Mouse (Mus musculus) right cerebral cortex, adult 2 months (tissue): Measurements from ENCODE around the gene Akap12.

Source experiments
- DNase-seq, 2 experiments: peaks; one replicate each; pipeline ENCODE4 v3.0.0; 2021 to 2022; ENCODE audit warnings: low spot score in 2 of 2

Gene Akap12

GRCm38 (mm10) chr10:4266041-4266930 lies at the start of gene Akap12:
Gene Akap12 (plus strand): TSS chr10:4266380.
- DNase-seq: peak; percentile 22 to 42

DNA sequence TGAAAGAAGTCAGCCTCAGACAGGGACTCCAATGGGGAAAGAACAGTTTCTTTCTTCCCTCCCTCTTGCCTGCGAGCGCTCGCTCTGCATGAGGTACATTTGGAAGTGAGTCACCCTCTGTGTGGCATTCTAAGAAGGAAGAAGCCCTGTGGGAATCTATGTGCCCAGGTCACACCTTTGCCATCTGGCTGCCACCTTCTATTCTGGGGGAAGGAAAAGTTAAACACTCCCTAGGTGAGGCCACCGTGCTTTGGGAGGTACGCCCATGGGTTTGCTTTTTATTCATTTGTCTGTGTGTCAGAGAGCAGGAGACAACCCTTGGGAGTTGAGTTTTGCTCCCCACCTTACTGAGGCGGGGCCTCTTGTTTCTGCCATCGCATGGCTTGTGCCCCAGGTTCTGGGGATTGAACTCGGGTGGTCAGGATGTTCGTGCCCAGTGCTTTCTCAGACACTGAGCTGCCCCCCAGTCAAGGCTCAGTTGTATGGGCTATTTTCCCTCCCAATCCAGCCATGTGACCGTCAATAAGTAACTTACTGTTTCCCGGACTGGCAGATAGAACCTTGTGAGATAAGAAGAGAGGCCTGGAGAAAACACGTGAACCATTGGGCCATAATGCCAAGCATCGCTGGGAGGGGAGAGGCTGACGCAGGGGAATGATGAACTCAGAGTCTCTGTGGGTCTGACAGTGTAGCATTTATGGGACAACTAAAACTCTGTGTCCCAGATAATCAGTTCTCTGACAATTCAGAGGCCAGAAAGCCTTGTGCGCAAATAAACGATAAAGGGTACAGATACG lies 35.4 kb upstream of the Akap12 start:
- DNase-seq: no peak

- peak; percentile 43 to 44 for DNase-seq
These were observed 33.1 kb upstream of the Akap12 start for GRCm38 (mm10) chr10:4233102-4233501.

DNA sequence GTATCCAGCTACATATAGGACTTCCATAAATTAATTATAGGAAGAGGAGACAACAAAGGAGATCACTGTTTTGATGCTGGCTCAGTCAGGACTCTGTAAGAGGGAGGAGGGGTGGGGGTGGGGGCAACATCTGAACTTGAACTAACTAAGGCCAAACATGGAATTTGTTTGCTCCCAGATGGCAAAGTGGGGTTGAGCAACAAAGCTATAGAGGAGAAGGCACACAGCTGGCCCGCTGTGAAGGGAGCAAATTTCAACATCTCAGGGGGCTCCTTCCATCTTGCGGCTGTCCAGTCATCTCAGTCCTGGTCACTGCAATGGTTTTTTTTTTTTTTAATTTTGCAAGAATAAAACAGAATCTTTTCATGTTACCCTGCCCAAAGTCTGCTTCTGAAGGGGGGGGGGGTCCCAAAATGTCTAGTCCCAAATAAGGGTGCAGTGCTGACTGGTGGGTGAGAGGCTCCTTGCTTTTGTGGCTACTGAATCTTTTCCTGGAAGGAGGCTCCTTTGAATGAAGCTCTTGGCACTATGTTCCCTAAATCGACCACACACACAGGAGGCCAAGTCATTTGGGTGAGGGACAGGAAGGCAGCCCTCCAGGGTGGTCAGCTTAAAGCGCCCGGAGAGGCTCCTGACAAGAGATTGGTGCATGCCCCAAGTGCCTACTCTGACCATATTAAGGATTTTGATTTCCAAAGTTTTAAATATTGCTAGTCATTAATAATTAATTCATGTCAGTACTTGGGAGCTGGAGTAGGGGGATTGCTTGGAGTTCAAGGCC lies 26.2 kb upstream of the Akap12 start:
- no peak for DNase-seq

GRCm38 (mm10) chr10:4243591-4244300 lies 22.4 kb upstream of the Akap12 start:
- no peak for DNase-seq

DNA sequence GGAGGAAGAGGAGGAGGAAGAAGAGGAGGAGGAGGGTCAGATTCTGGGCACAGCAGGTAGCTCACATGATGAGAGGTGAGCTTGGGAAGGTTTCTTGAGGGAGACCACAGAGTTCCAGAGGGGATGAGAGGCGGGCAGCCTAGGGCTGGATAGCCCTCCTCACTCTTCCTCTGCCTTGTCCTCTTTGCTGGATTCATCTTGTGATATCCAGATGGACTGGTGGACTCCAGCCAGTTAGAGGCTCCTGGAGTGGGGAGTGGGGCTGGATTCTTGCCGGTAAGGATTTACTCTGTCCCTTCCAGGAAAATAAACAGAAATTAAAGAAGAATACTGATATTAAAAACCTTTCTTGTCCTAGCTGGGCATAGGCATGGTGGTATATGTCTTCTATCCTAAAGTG lies 20.4 kb upstream of the Akap12 start:
- no peak for DNase-seq

GRCm38 (mm10) chr10:4246407-4246806 lies 19.8 kb upstream of the Akap12 start:
- DNase-seq: no peak

- DNase-seq: no peak
These were observed 16.8 kb upstream of the Akap12 start for GRCm38 (mm10) chr10:4249235-4249845.

GRCm38 (mm10) chr10:4250681-4251080 lies 15.5 kb upstream of the Akap12 start:
- no peak for DNase-seq

GRCm38 (mm10) chr10:4253613-4254012 lies 12.6 kb upstream of the Akap12 start:
- no peak for DNase-seq

DNA sequence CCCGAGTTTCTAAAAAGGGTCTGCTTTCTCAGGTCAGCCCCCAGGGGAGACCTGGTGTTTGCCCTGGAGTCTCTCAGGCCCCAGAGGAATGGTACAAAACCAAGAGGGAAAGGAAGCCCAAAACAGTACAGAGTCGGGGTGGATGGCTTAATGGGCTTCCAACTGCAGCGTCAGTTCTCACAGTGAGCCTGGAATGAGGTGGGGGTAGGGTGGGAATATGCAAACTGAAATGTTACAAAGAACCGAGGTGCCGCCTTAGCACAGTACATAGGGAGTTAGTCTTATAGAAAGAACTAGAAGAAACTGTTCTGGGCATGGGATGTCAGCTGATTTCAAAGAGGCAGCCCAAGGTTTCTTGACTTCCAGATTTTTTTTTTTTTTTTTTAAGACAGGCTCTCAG lies 11.7 kb upstream of the Akap12 start:
- DNase-seq: no peak

- DNase-seq: no peak
These were observed 5.3 kb upstream of the Akap12 start for GRCm38 (mm10) chr10:4260925-4261324.

- no peak for DNase-seq
These were observed 4.7 kb upstream of the Akap12 start for GRCm38 (mm10) chr10:4261359-4261952.

GRCm38 (mm10) chr10:4265641-4266040 lies 539 bp upstream of the Akap12 start:
- DNase-seq: peak; percentile 17 to 27

DNA sequence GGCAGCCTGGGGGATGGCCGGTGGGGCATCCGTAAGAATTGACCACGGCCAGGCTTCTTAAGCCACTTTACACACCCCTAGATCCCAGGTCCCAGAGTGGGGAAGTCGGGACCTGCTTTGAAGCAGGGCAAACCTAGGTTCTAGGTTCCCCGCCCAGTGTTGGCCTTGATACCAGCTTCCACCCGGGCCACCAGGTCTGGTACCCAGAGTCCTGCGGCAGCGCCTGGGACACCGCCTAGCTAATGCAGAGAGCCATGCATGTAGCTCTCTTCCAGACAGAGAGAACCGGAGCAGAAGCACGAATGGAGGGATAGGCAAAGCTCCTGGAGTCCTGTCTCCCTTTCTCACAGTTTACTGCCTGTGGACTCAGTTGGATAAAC lies 741 bp downstream of the Akap12 start:
- peak; percentile 14 to 15 for DNase-seq

- no peak for DNase-seq
These were observed 1.3 kb downstream of the Akap12 start for GRCm38 (mm10) chr10:4267481-4267880.

DNA sequence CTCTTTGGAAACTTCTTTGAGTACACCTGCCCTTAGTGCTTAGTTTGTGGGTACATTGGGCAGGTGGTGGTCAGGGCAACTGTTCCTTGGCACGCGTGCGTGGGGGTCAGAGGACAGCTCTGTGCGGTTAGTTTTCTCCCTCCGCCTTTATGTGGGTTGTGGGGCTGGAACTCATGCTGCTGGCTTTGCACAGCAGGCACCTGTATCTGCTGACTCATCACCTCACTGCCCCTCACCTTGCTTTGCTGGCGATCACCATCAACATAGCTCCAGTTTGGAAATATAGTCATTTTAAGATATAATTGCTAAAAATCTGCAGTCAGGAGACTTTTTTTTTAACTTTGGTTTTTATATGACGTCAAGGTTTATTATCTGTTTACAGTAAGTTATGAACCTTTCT lies 2.0 kb downstream of the Akap12 start:
- no peak for DNase-seq

DNA sequence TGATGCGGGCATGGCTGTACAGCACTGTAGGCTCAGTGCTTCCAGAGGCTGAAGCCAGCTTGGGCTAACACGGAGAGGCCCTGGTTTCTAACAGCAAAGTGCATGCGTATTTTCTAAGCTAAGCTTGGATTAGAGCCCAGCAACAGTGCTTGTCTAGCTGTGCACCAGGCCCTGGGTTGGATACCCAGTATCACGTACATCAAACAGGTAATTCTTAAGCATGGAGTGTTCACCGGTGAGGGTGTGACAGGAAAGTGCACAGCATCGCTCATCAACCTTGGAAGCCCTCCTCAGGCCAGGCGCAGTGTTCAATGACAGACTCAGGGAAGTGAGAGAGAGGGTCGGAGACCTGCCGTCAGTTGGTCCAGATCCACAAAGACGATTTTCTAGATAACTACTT lies 9.4 kb downstream of the Akap12 start:
- no peak for DNase-seq

DNA sequence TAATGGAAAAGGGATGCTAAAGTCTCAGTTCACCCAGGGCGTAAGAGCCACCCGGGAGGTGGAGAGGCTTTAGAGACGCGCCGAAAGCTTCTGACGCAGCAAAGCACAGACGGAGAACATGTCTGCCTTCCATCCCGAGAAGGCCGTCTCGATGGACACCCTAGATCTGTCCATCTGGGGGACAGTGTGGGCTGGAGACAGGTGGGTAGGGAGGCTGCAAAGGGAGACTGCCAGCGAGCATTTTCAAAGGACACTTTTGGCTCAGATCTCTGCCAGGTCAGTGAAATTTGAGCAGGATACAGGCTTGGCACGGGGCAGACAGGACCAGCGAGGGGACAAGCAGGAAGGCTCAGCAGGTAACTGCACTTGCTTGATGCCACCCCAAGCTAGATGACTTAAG lies 9.9 kb downstream of the Akap12 start:
- no peak for DNase-seq

DNA sequence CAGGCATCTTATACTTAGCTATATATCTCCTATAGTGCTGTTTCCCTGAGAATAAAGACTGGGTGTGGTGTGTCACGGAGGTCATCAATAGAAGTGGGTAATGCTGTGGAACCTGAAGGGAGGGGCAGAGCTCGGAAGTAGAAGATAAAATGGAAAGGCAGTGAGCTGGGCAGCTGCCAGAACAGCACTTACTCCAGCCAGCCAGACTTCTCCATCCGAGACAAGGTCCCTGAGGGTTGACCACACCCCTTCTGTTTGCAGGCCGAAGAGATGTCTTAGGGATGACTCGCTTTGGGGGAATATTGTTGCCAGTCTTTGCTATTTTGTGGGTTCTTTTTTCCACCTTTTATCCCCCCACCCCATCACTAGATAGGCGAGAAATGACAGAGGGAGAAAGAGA lies 11.9 kb downstream of the Akap12 start:
- no peak for DNase-seq

DNA sequence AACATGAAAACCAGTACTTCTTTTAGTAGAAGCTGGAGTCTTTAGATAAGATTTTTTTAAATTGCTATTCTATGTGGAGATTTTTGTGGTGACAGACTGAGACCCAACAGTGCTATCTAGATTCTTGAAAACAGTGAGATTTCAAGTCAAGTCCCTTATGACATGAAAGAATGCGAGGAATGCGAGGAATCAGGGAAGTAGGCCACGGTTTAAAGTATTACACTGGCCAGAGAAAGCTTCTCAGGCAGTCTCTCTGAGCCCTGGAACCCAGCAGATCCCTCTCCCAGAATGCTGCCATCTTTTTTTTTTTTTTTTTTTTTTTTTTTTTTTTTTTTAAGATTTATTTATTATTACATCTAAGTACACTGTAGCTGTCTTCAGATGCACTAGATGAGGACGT lies 16.2 kb downstream of the Akap12 start:
- no peak for DNase-seq
